Mouse (Mus musculus) CD4-positive helper T cell, adult 2 months (primary cell): ENCODE measurements at regions not wholly inside any gene's neighbourhood (a gene's known extent, or its start where the extent isn't known, plus 50 kb on each side); places are given as distances from the start of the nearest gene placed in this dataset.

ENCODE experiments used
- DNase-seq: peaks from one replicate; pipeline ENCODE4 v3.0.0-alpha.2; 2012; ENCODE audit warnings: low read depth, missing footprints, low spot score

GRCm38 (mm10) chr9:51518376-51518775, 189.7 kb upstream of the 1810046K07Rik start:
- no peak for DNase-seq

- DNase-seq = no peak
These were observed 194.8 kb upstream of the 1810046K07Rik start for GRCm38 (mm10) chr9:51523471-51523870.

GRCm38 (mm10) chr9:51525906-51526305, 197.2 kb upstream of the 1810046K07Rik start:
- no peak for DNase-seq

GRCm38 (mm10) chr9:51538894-51539293, 210.2 kb upstream of the 1810046K07Rik start:
- no peak for DNase-seq

DNA sequence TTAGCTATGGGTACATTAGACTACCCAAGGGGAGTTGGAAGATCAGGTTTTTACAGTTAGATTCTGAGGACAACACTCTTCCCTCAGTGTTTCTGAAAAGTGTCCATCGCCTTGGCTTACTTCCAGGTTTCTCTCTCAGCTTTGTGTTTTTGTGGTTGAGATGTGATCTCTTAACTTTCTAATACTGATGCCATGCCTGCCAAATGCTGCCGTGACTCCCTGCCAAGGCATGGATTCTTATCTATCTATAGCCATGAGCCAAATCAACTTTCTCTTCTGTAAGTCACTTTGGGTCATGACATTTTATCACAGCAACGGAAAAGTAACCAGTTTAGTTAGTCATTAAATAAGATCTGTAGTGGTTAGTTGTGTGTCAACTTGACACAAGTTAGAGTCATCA, 213.2 kb upstream of the 1810046K07Rik start:
- no peak for DNase-seq

GRCm38 (mm10) chr9:51572040-51572439, 193.1 kb upstream of the Arhgap20 start:
- DNase-seq = no peak

GRCm38 (mm10) chr9:51581601-51582000, 183.5 kb upstream of the Arhgap20 start:
- DNase-seq = no peak

DNA sequence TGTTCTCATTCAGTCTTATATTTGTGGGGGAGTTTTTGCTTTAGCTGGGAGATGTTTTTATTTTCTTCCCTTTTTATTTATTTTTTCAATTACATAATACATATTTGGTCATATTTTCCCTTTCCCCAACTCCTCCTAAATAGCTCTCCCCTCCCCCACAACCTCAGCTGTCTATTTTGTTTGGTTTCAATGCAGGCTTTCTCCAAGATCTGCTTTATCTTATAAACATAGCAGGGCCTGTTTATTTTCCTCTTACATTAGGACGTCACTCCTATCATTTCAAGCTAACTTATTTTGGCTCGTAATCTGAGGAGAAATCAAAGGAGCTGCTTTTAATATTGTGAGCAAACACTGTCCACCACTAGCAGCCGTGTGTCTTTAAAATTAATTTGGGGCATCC, 171.4 kb upstream of the Arhgap20 start:
- DNase-seq = no peak

- DNase-seq = no peak
These were observed 166.4 kb upstream of the Arhgap20 start for GRCm38 (mm10) chr9:51598706-51599105.

DNA sequence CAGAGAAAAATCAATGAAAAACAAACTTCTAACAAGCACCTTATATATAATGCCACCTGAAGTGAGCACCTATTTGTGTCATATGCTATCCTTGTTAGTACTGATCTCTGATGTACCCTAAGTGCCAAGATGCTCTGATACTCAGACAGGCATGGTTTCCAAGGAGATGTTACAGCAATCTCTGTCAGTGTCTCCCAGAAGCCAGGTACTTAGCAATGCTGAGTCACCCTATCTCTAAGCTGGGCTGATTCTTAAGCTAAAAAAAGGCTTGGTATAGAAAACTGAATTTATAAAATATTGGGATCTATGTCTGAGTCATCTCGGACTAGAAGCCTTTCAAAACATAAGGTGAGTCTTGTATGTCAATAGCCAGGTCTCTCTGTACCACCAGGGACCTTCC, 157.0 kb upstream of the Arhgap20 start:
- no peak for DNase-seq

DNA sequence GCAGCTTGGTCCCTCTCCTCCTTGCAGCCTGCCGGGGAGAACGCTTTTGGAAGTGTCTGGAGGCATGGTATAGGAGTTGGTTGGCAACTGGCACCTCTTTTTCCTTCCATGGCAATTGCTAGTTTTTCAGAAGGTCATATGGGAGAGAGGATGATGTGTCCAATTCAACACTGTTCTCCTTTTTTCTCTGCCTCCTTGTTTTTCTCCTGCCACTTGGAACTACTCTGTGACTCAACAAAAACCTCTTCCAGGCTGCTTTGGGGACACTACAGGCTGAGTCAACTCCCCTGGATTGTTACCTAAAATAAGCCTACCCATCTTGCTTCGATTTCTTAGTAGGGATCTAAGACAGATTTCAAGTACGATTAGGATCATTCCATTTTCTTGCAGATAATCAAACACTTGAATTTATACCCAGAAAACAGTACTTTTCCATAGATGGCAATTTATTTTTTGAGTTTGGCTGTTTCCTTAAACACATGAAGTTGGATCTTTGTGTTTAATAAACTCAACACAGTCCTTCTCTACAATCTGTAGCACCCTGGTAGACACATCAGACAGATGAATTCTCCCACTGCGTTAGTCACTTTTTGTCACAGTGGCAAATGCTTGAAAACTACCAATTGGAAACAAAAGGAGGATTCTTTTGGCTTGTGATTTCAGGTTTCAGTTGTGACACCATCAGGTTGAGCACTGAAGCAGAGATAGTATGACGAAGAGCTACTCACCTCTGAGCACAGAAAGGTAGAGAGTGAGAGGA, 156.3 kb upstream of the Arhgap20 start:
- no peak for DNase-seq

- no peak for DNase-seq
These were observed 139.0 kb upstream of the Arhgap20 start for GRCm38 (mm10) chr9:51626156-51626555.

- no peak for DNase-seq
These were observed 129.0 kb upstream of the Arhgap20 start for GRCm38 (mm10) chr9:51636097-51636496.

- DNase-seq = no peak
These were observed 128.5 kb upstream of the Arhgap20 start for GRCm38 (mm10) chr9:51636559-51637127.

GRCm38 (mm10) chr9:51637131-51637920, 127.8 kb upstream of the Arhgap20 start:
- DNase-seq = no peak

DNA sequence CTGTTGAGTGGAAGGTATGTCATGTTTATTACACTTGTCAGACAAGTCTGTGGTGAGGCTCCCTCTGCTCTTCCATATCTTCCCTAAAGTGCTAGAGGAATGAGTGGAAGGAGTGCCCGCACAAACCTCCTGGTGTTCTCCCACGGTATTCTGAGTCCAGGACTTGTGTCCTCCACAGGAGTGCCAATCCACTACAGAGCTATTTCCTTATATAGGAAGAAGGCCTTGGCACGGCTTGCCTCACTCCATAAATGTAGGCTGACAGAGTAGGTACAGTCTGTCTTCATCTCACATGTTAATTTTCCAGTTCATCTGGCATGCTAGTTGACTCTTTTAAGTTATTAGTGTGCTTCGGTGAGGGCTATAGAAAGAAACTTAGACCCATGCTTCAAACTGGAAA, 123.4 kb upstream of the Arhgap20 start:
- no peak for DNase-seq

GRCm38 (mm10) chr9:51645426-51645825, 119.7 kb upstream of the Arhgap20 start:
- DNase-seq = no peak

DNA sequence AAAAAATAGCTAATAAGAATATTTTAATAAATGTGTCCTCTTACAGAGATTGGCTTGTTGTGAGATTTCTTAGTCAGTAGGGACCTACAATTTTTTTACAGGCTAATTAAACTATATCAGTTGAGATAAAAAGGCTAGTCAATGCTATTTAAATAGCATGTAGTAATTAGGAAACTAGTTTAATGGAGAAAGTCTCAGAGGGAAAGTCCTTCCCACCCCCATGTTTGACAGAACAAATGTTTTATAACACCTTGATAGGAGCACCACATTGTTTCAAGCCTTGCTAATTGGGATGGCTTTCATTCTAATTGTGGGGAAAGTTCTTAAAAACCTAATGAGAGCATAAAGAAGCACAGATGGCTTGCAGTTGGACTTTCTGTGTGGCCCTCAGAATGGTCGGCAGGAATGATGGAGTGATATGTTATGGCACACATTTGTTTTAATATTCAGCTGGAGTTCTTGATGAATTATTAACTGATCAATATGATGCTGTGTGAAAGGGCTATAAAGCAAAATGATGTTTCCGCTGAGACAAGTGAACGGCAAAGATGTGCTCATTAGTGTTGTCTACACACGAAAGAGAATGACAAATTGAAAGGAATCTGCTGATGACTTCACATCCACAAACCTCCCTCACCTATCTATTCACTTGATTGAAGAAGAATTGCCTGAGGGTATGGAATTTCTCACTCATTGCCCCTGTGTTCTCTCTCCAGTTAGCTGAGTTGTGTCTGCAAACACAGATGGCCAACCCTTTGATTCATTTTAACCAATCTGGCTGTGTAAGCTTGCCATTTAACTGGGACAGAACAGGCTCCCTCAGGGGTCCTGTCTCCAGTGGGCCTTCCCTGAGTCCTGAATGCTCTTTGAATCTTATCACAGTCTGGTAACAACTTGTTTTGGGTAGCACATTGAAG, 111.5 kb upstream of the Arhgap20 start:
- no peak for DNase-seq

DNA sequence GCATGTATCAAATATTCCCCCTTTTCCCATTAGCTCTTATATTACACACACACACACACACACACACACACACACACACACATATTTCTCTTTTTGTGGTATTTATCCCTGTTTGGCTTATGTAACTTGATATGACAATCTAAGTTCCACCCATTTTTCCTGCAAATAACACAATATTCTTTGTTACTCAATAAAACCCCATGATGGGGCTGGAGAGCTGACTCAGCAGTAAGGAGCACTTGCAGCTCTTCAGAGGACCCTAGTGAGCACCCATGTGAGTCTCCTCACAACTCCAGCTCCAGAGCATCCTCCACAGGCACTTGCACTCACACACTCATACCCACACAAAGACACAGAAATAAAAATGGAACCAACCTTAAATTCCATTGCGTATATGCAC, 110.5 kb upstream of the Arhgap20 start:
- DNase-seq = no peak

DNA sequence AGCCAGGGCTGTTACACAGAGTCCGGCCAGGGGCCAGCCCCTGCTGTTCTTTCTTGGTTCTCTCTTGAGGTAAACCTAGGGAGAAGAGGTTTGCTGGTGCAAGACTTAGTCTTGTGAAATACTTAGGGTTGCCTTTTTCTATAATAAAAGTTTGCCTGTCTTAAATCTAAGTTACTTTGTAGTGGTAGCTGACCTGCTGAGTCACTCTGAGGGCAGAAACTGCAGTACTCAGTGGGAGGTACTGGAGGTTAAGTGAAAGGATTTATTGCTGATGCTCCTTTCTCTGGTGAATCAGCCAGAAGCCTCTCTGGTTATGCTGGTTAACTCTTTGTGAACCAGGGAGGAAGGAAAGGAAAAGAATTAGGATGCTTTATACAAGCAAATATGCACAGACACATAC, 107.3 kb upstream of the Arhgap20 start:
- no peak for DNase-seq
